Mouse (Mus musculus): ENCODE results near the gene Slc40a1. TPM values are rescaled to one million over a fixed set of nuclear protein-coding genes. Genes with fewer than 3 reads are reported as not detected.

Slc40a1 gene
- polyA plus RNA-seq, 1 experiment, result not detected

DNA sequence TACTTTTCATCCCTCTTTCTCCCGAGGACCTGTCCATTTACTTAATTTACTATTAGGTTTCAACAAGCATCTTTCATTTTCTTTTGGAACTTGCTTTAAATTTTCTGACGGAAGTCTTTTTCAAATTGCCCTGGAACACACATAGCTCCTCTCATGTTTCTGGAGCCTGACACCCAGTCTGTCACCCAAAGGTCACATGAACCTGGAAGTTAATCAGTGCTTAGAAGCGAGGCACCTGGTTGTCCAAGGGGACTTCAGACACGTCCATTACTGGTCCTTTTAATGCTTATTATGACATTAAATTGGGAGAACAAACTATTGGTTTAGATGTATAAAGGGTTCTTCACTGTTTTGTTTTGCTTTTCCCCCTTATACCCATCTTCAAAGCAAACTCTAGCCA lies 3.0 kb downstream of the Slc40a1 start:
- H3K4me1 ChIP-seq (ENCODE audit: control insufficient read depth, insufficient read depth, low read length), result peaks cover 6% of the 10 kb centered on the region
- no peak overlapping the region for H3K4me3 ChIP-seq (ENCODE audit: insufficient read depth, low read depth, low read length)
- H3K27ac ChIP-seq (ENCODE audit: insufficient read depth, low read depth, low read length), result no peak overlapping the region
- TF ChIP-seq POLR2A (IDR thresholded peaks at IDR 0.05; ENCODE audit: insufficient read depth, low read depth, low read length), result no peak
- TF ChIP-seq CTCF (IDR thresholded peaks at IDR 0.05; ENCODE audit: insufficient read depth, low read depth, low read length), result no peak
- 85% methylated on average over 4 of the region's 4 CpGs for WGBS

DNA sequence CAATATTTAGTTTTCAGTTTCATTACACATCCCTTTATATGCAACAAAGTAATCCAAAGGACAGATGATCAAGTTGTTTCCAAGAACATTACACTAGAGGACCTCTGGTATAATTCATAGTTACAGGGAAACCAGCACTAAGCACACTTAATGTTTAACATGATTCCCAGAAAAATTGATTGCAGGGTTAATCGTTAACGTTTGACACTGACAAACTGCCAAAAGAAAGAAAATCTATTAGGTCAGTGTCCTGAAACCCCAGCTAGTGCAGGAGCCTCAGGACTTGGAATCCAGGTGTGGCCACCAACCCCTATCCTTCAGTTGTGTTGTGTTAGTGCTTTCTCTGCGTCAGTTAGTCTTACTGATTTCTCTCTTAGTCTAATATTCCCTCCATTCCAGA lies 5.6 kb downstream of the Slc40a1 start:
- TF ChIP-seq POLR2A (IDR thresholded peaks at IDR 0.05; ENCODE audit: insufficient read depth, low read depth, low read length) (no peak), CTCF (IDR thresholded peaks at IDR 0.05; ENCODE audit: insufficient read depth, low read depth, low read length) (no peak)
- WGBS, result 92% methylated on average over 3 of the region's 3 CpGs

DNA sequence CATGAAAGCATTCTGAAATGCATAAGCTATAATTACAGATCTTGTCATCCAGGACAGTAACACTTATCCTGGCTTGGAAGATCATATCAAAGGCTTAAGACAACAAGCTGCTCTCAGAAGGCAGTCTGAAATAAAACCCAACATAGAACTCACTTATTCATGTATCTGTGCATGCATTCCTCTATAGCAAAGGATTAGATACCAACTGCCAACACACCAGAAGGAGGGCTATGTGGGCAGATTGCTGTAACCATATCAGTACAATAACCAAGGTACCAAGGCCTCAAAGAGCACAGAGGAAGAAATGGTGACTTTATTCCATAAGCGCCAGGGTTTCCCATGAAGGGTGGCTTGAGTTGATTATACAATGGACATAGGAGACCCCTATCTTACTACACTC lies 6.6 kb downstream of the Slc40a1 start:
- WGBS, result 97% methylated on average over 1 of the region's 1 CpGs
- H3K4me3 ChIP-seq (ENCODE audit: insufficient read depth, low read depth, low read length), result no peak overlapping the region

More for the DNA sequence above, 5.6 kb downstream of the Slc40a1 start:
- H3K4me1 ChIP-seq (ENCODE audit: control insufficient read depth, insufficient read depth, low read length), result peaks cover 2% of the 10 kb centered on the region
- H3K27ac ChIP-seq (ENCODE audit: insufficient read depth, low read depth, low read length), result no peak overlapping the region
- H3K4me3 ChIP-seq (ENCODE audit: insufficient read depth, low read depth, low read length), result no peak overlapping the region

DNA sequence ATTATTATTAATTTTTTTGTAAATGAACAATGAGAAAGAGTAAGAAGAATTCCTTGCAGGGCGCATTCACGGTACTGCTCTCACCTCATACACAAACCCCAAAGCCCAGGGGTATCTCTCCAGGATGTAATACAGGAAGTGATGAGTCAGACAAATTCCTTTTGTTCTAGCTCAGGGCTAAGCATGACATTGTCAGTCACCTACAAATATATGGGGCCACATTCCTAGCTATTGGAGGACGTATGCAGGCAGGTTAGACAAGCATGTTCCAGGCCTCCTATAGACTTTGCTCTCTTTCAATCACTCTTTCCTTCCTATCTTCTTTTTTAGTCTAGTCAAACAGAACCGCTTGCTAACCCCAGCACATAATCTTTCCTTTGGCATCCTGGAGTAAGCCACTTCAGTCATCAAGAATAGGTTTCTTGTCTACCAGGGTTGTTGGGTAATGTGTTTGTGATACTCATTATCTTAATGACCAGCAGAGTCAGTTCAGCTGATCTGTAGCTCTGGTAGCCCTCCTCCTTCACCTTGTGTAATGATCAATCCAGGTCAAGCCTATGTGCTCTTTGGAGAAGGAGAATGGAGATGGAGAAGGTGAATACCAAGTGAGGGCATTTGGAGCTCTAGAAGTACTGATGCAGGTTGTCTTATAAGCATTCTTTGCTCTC lies 9.1 kb downstream of the Slc40a1 start:
- Histone ChIP-seq H3K4me3 (ENCODE audit: insufficient read depth, low read depth, low read length) (no peak overlapping the region), H3K4me1 (ENCODE audit: control insufficient read depth, insufficient read depth, low read length) (no peaks in the 10 kb centered on the region), H3K27ac (ENCODE audit: insufficient read depth, low read depth, low read length) (no peak overlapping the region)
- TF ChIP-seq POLR2A (IDR thresholded peaks at IDR 0.05; ENCODE audit: insufficient read depth, low read depth, low read length), result no peak
- no peak for TF ChIP-seq CTCF (IDR thresholded peaks at IDR 0.05; ENCODE audit: insufficient read depth, low read depth, low read length)
- WGBS, result 91% methylated on average over 4 of the region's 4 CpGs

More for the DNA sequence above, 6.6 kb downstream of the Slc40a1 start:
- no peak for TF ChIP-seq POLR2A (IDR thresholded peaks at IDR 0.05; ENCODE audit: insufficient read depth, low read depth, low read length)
- TF ChIP-seq CTCF (IDR thresholded peaks at IDR 0.05; ENCODE audit: insufficient read depth, low read depth, low read length), result no peak
- Histone ChIP-seq H3K27ac (ENCODE audit: insufficient read depth, low read depth, low read length) (no peak overlapping the region), H3K4me1 (ENCODE audit: control insufficient read depth, insufficient read depth, low read length) (no peaks in the 10 kb centered on the region)

DNA sequence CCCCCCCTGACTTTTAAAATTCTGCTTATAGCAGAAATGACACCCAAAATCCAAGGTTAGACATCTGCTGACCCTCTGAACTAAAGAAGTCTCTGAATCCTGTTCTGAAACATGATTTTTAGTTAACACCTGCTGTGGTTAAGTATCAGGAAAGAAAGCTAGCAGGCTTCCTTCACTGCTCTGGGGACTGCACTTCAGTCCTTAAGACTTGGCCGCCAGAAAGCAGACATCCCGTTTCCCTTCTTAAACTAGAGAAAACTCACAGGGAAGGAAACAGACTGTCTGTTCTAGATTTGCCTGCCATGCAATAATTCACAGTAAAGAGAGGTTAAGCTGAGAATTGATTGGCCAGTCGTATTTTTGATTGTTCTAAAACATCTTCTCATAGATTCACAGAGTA lies 10.1 kb downstream of the Slc40a1 start:
- no peaks in the 10 kb centered on the region for H3K4me1 ChIP-seq (ENCODE audit: control insufficient read depth, insufficient read depth, low read length)
- WGBS, result 77% methylated on average over 3 of the region's 3 CpGs
- no peak for TF ChIP-seq CTCF (IDR thresholded peaks at IDR 0.05; ENCODE audit: insufficient read depth, low read depth, low read length)
- TF ChIP-seq POLR2A (IDR thresholded peaks at IDR 0.05; ENCODE audit: insufficient read depth, low read depth, low read length), result no peak
- H3K27ac ChIP-seq (ENCODE audit: insufficient read depth, low read depth, low read length), result no peak overlapping the region
- H3K4me3 ChIP-seq (ENCODE audit: insufficient read depth, low read depth, low read length), result no peak overlapping the region

DNA sequence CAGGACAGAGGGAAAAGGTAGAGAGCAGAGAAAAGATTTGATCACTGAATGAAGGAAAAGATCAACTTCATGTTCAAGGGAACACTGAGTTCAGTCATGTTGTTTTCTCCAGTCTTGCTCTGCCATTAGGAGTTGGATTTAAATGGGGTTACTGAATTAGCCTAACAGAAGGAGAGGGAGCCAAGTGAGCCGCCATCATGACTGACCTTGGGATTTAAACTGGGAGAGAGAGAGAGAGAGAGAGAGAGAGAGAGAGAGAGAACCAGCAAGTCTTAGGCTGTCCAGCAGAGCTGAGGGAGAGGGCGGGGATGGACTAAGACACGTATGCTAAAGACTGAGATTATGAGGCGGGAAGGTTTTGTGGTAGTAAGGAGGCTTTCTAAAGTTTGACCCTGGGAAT lies 12.1 kb downstream of the Slc40a1 start:
- WGBS, result 94% methylated on average over 4 of the region's 4 CpGs
- Histone ChIP-seq H3K4me1 (ENCODE audit: control insufficient read depth, insufficient read depth, low read length) (no peaks in the 10 kb centered on the region), H3K4me3 (ENCODE audit: insufficient read depth, low read depth, low read length) (no peak overlapping the region), H3K27ac (ENCODE audit: insufficient read depth, low read depth, low read length) (no peak overlapping the region)
- TF ChIP-seq POLR2A (IDR thresholded peaks at IDR 0.05; ENCODE audit: insufficient read depth, low read depth, low read length) (no peak), CTCF (IDR thresholded peaks at IDR 0.05; ENCODE audit: insufficient read depth, low read depth, low read length) (no peak)

DNA sequence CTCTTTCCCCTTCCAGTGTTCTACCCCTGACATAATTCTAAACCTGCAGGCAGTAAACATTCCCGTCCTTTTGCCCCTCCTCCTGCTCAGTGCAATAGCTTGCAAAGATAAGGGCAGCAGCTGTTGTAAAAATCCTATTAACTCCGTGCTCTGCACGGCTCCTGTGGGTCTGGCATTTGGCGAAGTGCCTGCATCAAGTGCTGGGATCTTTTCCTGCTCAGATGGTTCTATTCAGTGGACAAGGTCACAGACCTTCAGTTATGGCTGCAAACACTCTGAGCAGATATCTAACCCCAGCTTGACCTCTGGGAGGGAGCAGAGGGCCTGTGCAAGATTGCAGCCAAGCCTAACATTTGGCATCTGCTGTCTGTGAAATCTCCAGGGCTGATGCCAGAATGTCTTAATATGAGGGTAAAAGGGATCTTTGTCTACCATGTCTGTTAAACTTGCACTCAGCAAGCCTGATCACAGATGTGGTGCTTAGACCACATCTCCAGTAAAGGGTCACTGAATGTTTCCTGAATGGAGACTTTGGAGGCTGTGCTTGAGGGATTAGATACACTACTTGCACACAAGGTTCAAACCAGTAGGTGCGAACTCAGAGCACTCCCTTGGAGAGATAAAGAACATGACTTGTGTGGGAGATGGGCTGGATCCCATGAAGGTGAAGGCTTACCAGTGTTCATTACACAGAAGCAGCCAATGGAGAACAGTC lies 21.1 kb downstream of the Slc40a1 start:
- no peaks in the 10 kb centered on the region for H3K4me1 ChIP-seq (ENCODE audit: control insufficient read depth, insufficient read depth, low read length)
- no peak for TF ChIP-seq CTCF (IDR thresholded peaks at IDR 0.05; ENCODE audit: insufficient read depth, low read depth, low read length)

DNA sequence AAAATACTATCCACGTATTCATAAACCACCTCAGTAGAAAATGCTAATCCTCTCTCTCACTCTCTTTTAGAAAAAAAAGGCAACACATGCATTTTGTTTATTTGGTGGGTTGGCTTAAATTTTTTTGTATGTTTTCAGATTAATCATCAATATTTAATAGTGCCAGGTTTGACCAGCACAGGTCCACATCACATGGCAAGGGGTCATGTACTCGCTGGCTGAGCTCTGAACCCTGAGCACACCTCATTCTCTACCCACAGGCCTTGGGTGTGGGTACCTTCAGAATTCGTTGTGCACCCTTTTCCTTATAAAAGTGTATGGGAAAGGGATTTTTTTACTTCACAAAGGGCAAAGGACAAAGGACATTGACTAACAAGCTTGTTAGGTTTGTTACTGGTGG lies 22.2 kb downstream of the Slc40a1 start:
- no peaks in the 10 kb centered on the region for H3K4me1 ChIP-seq (ENCODE audit: control insufficient read depth, insufficient read depth, low read length)
- 84% methylated on average over 3 of the region's 3 CpGs for WGBS

More for the DNA sequence above, 21.1 kb downstream of the Slc40a1 start:
- Histone ChIP-seq H3K27ac (ENCODE audit: insufficient read depth, low read depth, low read length) (no peak overlapping the region), H3K4me3 (ENCODE audit: insufficient read depth, low read depth, low read length) (no peak overlapping the region)
- 29% methylated on average over 5 of the region's 5 CpGs for WGBS

DNA sequence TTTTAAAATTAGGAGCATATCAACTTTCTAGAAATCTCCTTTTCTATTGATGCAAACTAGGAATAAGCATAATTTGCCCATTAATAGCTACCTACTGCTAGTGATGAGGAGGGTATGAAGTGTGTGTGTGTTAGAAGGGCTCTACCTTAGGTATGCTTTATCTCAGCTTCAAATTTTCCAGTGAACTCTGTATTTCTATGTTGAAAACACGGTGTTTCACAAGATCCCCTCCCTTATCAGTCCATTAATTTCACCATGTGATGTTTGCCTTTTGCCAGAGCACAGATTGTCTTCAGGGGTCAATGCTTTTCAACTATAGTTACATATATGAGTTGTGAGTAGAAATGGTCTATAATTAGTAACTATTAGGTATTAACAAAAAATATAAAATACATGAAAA lies 28.3 kb downstream of the Slc40a1 start:
- WGBS, result 60% methylated on average over 1 of the region's 1 CpGs
- no peak overlapping the region for H3K4me3 ChIP-seq (ENCODE audit: insufficient read depth, low read depth, low read length)
- H3K27ac ChIP-seq (ENCODE audit: insufficient read depth, low read depth, low read length), result no peak overlapping the region
- H3K4me1 ChIP-seq (ENCODE audit: control insufficient read depth, insufficient read depth, low read length), result no peaks in the 10 kb centered on the region
- TF ChIP-seq POLR2A (IDR thresholded peaks at IDR 0.05; ENCODE audit: insufficient read depth, low read depth, low read length) (no peak), CTCF (IDR thresholded peaks at IDR 0.05; ENCODE audit: insufficient read depth, low read depth, low read length) (no peak)

More for the DNA sequence above, 22.2 kb downstream of the Slc40a1 start:
- H3K4me3 ChIP-seq (ENCODE audit: insufficient read depth, low read depth, low read length), result no peak overlapping the region
- TF ChIP-seq CTCF (IDR thresholded peaks at IDR 0.05; ENCODE audit: insufficient read depth, low read depth, low read length), result no peak
- no peak overlapping the region for H3K27ac ChIP-seq (ENCODE audit: insufficient read depth, low read depth, low read length)
